Mouse (Mus musculus) heart, postnatal 0 days (tissue): ENCODE measurements around the gene Capzb. TPM values are rescaled to one million over a fixed set of nuclear protein-coding genes. Genes with fewer than 3 reads are reported as not detected.

Source experiments
- ATAC-seq: fragments of 200-750 bp; cut with Nextera tagmentation; 2 replicates; pipeline ENCODE4 v1.8.0; 2017; ENCODE audit warnings: low read depth, moderate number of reproducible peaks, moderate library complexity; ENCODE audit not compliant: insufficient read depth
- DNase-seq: peaks from one replicate; pipeline ENCODE4 v3.0.0-alpha.2; 2016; ENCODE audit warnings: low spot score
- H3K27ac ChIP-seq: fragments of 300-500 bp; sonication (generic); 2 replicates; pipeline ENCODE4 v1.5.1; 2014; ENCODE audit warnings: low read depth, mild to moderate bottlenecking
- H3K27me3 ChIP-seq: fragments of 300-500 bp; sonication (generic); 2 replicates; pipeline ENCODE4 v1.6.1; 2014; ENCODE audit warnings: low read length, mixed read lengths; ENCODE audit not compliant: control insufficient read depth, insufficient read depth
- H3K36me3 ChIP-seq: fragments of 300-500 bp; sonication (generic); replicated peaks from 2 replicates; pipeline ENCODE4 v1.6.1; 2014; ENCODE audit warnings: low read length, mixed read lengths; ENCODE audit not compliant: control insufficient read depth, insufficient read depth
- H3K4me1 ChIP-seq: fragments of 300-500 bp; sonication (generic); 2 replicates; pipeline ENCODE4 v1.6.1; 2014; ENCODE audit warnings: antibody characterized with exemption; ENCODE audit not compliant: control insufficient read depth, insufficient read depth
- H3K4me2 ChIP-seq: fragments of 300-500 bp; sonication (generic); 2 replicates; pipeline ENCODE4 v1.6.1; 2014; ENCODE audit warnings: low read depth, mild to moderate bottlenecking, low read length, moderate library complexity
- H3K4me3 ChIP-seq: fragments of 300-500 bp; sonication (generic); 2 replicates; pipeline ENCODE4 v1.5.1; 2014; ENCODE audit warnings: low read depth, low read length
- H3K9ac ChIP-seq: fragments of 300-500 bp; sonication (generic); replicated peaks from 2 replicates; pipeline ENCODE4 v1.6.1; 2014; ENCODE audit warnings: low read depth, low read length, mixed read lengths
- H3K9me3 ChIP-seq: fragments of 300-500 bp; sonication (generic); replicated peaks from 2 replicates; pipeline ENCODE4 v1.6.1; 2016; ENCODE audit warnings: low read length; ENCODE audit not compliant: control insufficient read depth
- CTCF ChIP-seq: IDR thresholded peaks from 2 replicates; pipeline ENCODE4 v1.5.1; 2016; ENCODE audit warnings: antibody characterized with exemption, control low read depth, low read depth
- EP300 ChIP-seq: IDR thresholded peaks from 2 replicates; pipeline ENCODE4 v1.6.1; 2016; ENCODE audit warnings: antibody characterized with exemption, low read depth
- WGBS: fragments of 180-500 bp; shearing (Covaris S2); extraction: QIAGEN DNeasy Blood & Tissue Kit; methylation state at CpG from one replicate; pipeline ENCODE4 v1.1.7; 2014; 5-methylcytosine and 5-hydroxymethylcytosine counted together
- polyA plus RNA-seq: library from polyadenylated mRNA; unstranded; fragments of >200 nt; fragmentation: Nextera tagmentation; extraction: Ambion mirVana; gene quantifications from 2 replicates; pipeline ENCODE4 v1.2.1, GENCODE M21; 2015
- total RNA-seq: library from RNA; depleted of rRNA; stranded (reverse); fragments of >200 nt; gene quantifications from 2 replicates; pipeline ENCODE4 v1.2.3, GENCODE M21; 2014; ENCODE audit warnings: low replicate concordance

Gene Capzb
- total and polyA plus RNA-seq, 2 experiments from 2014 or later: 131 to 363 TPM

GRCm38 (mm10) chr4:139196464-139196863 lies 3.8 kb downstream of the Capzb start:
- Histone ChIP-seq H3K4me2 (no peak overlapping the region), H3K4me1 (peaks cover 61% of the 10 kb centered on the region), H3K4me3 (no peak overlapping the region), H3K9ac (no peak overlapping the region), H3K36me3 (peaks cover 15% of the 10 kb centered on the region), H3K27ac (peak overlapping the region; percentile 68), H3K9me3 (no peaks in the 10 kb centered on the region), H3K27me3 (no peaks in the 10 kb centered on the region)
- 31% methylated on average over 6 of the region's 6 CpGs for WGBS
- TF ChIP-seq EP300 (no peak), CTCF (no peak)
- ATAC-seq: no peak
- DNase-seq: no peak

GRCm38 (mm10) chr4:139196949-139197348 lies 4.2 kb downstream of the Capzb start:
- Histone ChIP-seq H3K36me3 (peaks cover 15% of the 10 kb centered on the region), H3K27ac (peak overlapping the region; percentile 68), H3K9me3 (no peaks in the 10 kb centered on the region), H3K4me3 (no peak overlapping the region), H3K4me2 (peak overlapping the region; percentile 3; the same call in 1 of the 2 replicates), H3K27me3 (no peaks in the 10 kb centered on the region), H3K9ac (no peak overlapping the region), H3K4me1 (peaks cover 56% of the 10 kb centered on the region)
- no peak for ATAC-seq
- TF ChIP-seq CTCF (no peak), EP300 (no peak)
- 31% methylated on average over 6 of the region's 6 CpGs for WGBS
- DNase-seq: no peak

GRCm38 (mm10) chr4:139197453-139197852 lies 4.8 kb downstream of the Capzb start:
- peaks cover 15% of the 10 kb centered on the region for H3K36me3 ChIP-seq
- peak overlapping the region; percentile 3; the same call in 1 of the 2 replicates for H3K4me2 ChIP-seq
- no peak overlapping the region for H3K9ac ChIP-seq
- ATAC-seq (no peak), DNase-seq (no peak)
- H3K4me3 ChIP-seq: no peak overlapping the region
- H3K27ac ChIP-seq: peak overlapping the region; percentile 68
- H3K4me1 ChIP-seq: peaks cover 59% of the 10 kb centered on the region
- 40% methylated on average over 5 of the region's 5 CpGs for WGBS
- no peak for TF ChIP-seq EP300
- no peak for TF ChIP-seq CTCF
- H3K9me3 ChIP-seq: no peaks in the 10 kb centered on the region
- H3K27me3 ChIP-seq: no peaks in the 10 kb centered on the region

- Histone ChIP-seq H3K36me3 (peaks cover 15% of the 10 kb centered on the region), H3K27me3 (no peaks in the 10 kb centered on the region), H3K9ac (no peak overlapping the region), H3K4me2 (peak overlapping the region; percentile 3; the same call in 1 of the 2 replicates), H3K27ac (peak overlapping the region; percentile 68), H3K9me3 (no peaks in the 10 kb centered on the region), H3K4me1 (peaks cover 66% of the 10 kb centered on the region), H3K4me3 (no peak overlapping the region)
- DNase-seq (peak; percentile 56), ATAC-seq (peak; percentile 40)
- peak; percentile 13 for TF ChIP-seq CTCF
- no peak for TF ChIP-seq EP300
- WGBS: 26% methylated on average over 9 of the region's 9 CpGs
Measured at GRCm38 (mm10) chr4:139198004-139198689, 5.4 kb downstream of the Capzb start.

GRCm38 (mm10) chr4:139199126-139199525 lies 6.4 kb downstream of the Capzb start:
- no peaks in the 10 kb centered on the region for H3K27me3 ChIP-seq
- no peaks in the 10 kb centered on the region for H3K9me3 ChIP-seq
- no peak overlapping the region for H3K9ac ChIP-seq
- ATAC-seq: no peak
- DNase-seq: no peak
- no peak overlapping the region for H3K4me2 ChIP-seq
- no peak for TF ChIP-seq CTCF
- TF ChIP-seq EP300: no peak
- H3K4me1 ChIP-seq: peaks cover 71% of the 10 kb centered on the region
- no peak overlapping the region for H3K27ac ChIP-seq
- WGBS: 82% methylated on average over 9 of the region's 9 CpGs
- no peak overlapping the region for H3K4me3 ChIP-seq
- H3K36me3 ChIP-seq: peaks cover 15% of the 10 kb centered on the region
